Mouse (Mus musculus) hindbrain, embryonic 13.5 days (tissue): ENCODE measurements around the gene Dpp6. TPM values are rescaled to one million over a fixed set of nuclear protein-coding genes. Genes with fewer than 3 reads are reported as not detected.

Experiments
- ATAC-seq: fragments of 200-750 bp; cut with Nextera tagmentation; 2 replicates; pipeline ENCODE4 v1.8.0; 2017; ENCODE audit warnings: moderate TSS enrichment; ENCODE audit not compliant: low FRiP score
- H3K27ac ChIP-seq: fragments of 300-500 bp; sonication (generic); 2 replicates; pipeline ENCODE4 v1.5.1; 2015; ENCODE audit warnings: inconsistent platforms, mild to moderate bottlenecking, moderate library complexity
- H3K27me3 ChIP-seq: fragments of 300-500 bp; sonication (generic); 2 replicates; pipeline ENCODE4 v1.6.1; 2015; ENCODE audit warnings: mild to moderate bottlenecking, inconsistent platforms
- H3K36me3 ChIP-seq: fragments of 300-500 bp; sonication (generic); 2 replicates; pipeline ENCODE4 v1.6.1; 2015; ENCODE audit warnings: mild to moderate bottlenecking, inconsistent platforms
- H3K4me1 ChIP-seq: fragments of 300-500 bp; sonication (generic); replicated peaks from 2 replicates; pipeline ENCODE4 v1.6.1; 2015; ENCODE audit warnings: inconsistent platforms
- H3K4me2 ChIP-seq: fragments of 300-500 bp; sonication (generic); 2 replicates; pipeline ENCODE4 v1.6.1; 2015; ENCODE audit warnings: inconsistent platforms, mild to moderate bottlenecking, moderate library complexity
- H3K4me3 ChIP-seq: fragments of 300-500 bp; sonication (generic); 2 replicates; pipeline ENCODE4 v1.5.1; 2015; ENCODE audit warnings: mild to moderate bottlenecking, inconsistent platforms
- H3K9ac ChIP-seq: fragments of 300-500 bp; sonication (generic); 2 replicates; pipeline ENCODE4 v1.6.1; 2015; ENCODE audit warnings: mild to moderate bottlenecking, inconsistent platforms
- H3K9me3 ChIP-seq: fragments of 300-500 bp; sonication (generic); 2 replicates; pipeline ENCODE4 v1.6.1; 2016; ENCODE audit warnings: inconsistent platforms
- WGBS: fragments of 180-500 bp; shearing (Covaris S2); methylation state at CpG from one replicate; pipeline ENCODE4 v1.1.7; 2015; 5-methylcytosine and 5-hydroxymethylcytosine counted together
- polyA plus RNA-seq: library from polyadenylated mRNA; unstranded; fragments of >200 nt; fragmentation: Nextera tagmentation; extraction: Ambion mirVana; gene quantifications from 2 replicates; pipeline ENCODE4 v1.2.1, GENCODE M21; 2015

Gene Dpp6
- polyA plus RNA-seq, 1 experiment from 2014 or later = 55.2 TPM

- no peak for ATAC-seq
- Histone ChIP-seq H3K4me2 (no peak overlapping the region), H3K4me1 (no peaks in the 10 kb centered on the region), H3K9me3 (no peaks in the 10 kb centered on the region), H3K4me3 (no peak overlapping the region), H3K36me3 (no peaks in the 10 kb centered on the region), H3K27ac (no peak overlapping the region), H3K9ac (no peak overlapping the region), H3K27me3 (no peaks in the 10 kb centered on the region)
- WGBS = 76% methylated on average over 5 of the region's 5 CpGs
These were observed 220.8 kb downstream of the Dpp6 start for GRCm38 (mm10) chr5:27037796-27038195.

GRCm38 (mm10) chr5:27048167-27048566 is 231.2 kb downstream of the Dpp6 start:
- Histone ChIP-seq H3K4me1 (peaks cover 22% of the 10 kb centered on the region), H3K36me3 (no peaks in the 10 kb centered on the region), H3K27ac (no peak overlapping the region), H3K9me3 (no peaks in the 10 kb centered on the region), H3K4me3 (no peak overlapping the region), H3K9ac (no peak overlapping the region), H3K27me3 (peaks cover 9% of the 10 kb centered on the region; the same call in 1 of the 2 replicates), H3K4me2 (no peak overlapping the region)
- ATAC-seq = peak; percentile 67
- WGBS = 22% methylated on average over 7 of the region's 7 CpGs

- peak; percentile 36 for ATAC-seq
- H3K4me3 ChIP-seq = peak overlapping the region; percentile 61
- H3K27ac ChIP-seq = peak overlapping the region; percentile 81; the same call in 1 of the 2 replicates
- peaks cover 22% of the 10 kb centered on the region for H3K4me1 ChIP-seq
- 8% methylated on average over 9 of the region's 9 CpGs for WGBS
- no peaks in the 10 kb centered on the region for H3K9me3 ChIP-seq
- H3K9ac ChIP-seq = peak overlapping the region; percentile 91
- H3K4me2 ChIP-seq = peak overlapping the region; percentile 91
- peaks cover 9% of the 10 kb centered on the region; the same call in 1 of the 2 replicates for H3K27me3 ChIP-seq
- no peaks in the 10 kb centered on the region for H3K36me3 ChIP-seq
These were observed 231.9 kb downstream of the Dpp6 start for GRCm38 (mm10) chr5:27048926-27049325.

GRCm38 (mm10) chr5:27049341-27050091 is 232.5 kb downstream of the Dpp6 start:
- H3K27me3 ChIP-seq = peaks cover 9% of the 10 kb centered on the region; the same call in 1 of the 2 replicates
- WGBS = 1% methylated on average over 54 of the region's 55 CpGs
- H3K9me3 ChIP-seq = no peaks in the 10 kb centered on the region
- no peaks in the 10 kb centered on the region for H3K36me3 ChIP-seq
- H3K4me2 ChIP-seq = peak overlapping the region; percentile 91
- H3K27ac ChIP-seq = peak overlapping the region; percentile 81
- peak overlapping the region; percentile 91 for H3K9ac ChIP-seq
- peaks cover 22% of the 10 kb centered on the region for H3K4me1 ChIP-seq
- H3K4me3 ChIP-seq = peak overlapping the region; percentile 61
- ATAC-seq = peak; percentile 71

DNA sequence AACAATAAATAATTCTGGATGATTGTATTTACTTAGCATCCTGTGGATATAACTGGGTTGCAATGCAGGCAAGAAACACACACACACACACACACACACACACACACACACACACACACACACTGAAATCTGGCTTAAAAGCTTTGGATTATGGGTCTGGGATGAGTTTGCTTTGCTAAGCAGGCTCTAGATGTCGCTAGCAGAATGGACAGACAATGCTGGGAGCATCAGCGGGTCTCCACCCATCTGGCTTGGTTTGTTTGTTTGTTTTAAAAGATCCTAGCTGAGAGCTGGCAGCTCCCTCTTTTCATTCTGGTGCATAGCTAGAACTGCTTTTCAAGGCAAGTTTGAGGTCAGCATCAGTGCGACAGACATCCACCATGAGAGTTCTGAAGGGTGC is 234.2 kb downstream of the Dpp6 start:
- H3K9me3 ChIP-seq = no peaks in the 10 kb centered on the region
- no peak overlapping the region for H3K9ac ChIP-seq
- H3K4me1 ChIP-seq = peaks cover 22% of the 10 kb centered on the region
- H3K27ac ChIP-seq = no peak overlapping the region
- H3K27me3 ChIP-seq = peaks cover 9% of the 10 kb centered on the region; the same call in 1 of the 2 replicates
- no peaks in the 10 kb centered on the region for H3K36me3 ChIP-seq
- H3K4me3 ChIP-seq = no peak overlapping the region
- peak overlapping the region; percentile 20; the same call in 1 of the 2 replicates for H3K4me2 ChIP-seq
- 34% methylated on average over 3 of the region's 3 CpGs for WGBS
- no peak for ATAC-seq

- H3K27me3 ChIP-seq = peaks cover 9% of the 10 kb centered on the region; the same call in 1 of the 2 replicates
- H3K9ac ChIP-seq = no peak overlapping the region
- ATAC-seq = no peak
- H3K9me3 ChIP-seq = no peaks in the 10 kb centered on the region
- peaks cover 22% of the 10 kb centered on the region for H3K4me1 ChIP-seq
- WGBS = 20% methylated on average over 1 of the region's 2 CpGs
- H3K27ac ChIP-seq = no peak overlapping the region
- no peaks in the 10 kb centered on the region for H3K36me3 ChIP-seq
- no peak overlapping the region for H3K4me3 ChIP-seq
- no peak overlapping the region for H3K4me2 ChIP-seq
These were observed 235.4 kb downstream of the Dpp6 start for GRCm38 (mm10) chr5:27052441-27052840.

DNA sequence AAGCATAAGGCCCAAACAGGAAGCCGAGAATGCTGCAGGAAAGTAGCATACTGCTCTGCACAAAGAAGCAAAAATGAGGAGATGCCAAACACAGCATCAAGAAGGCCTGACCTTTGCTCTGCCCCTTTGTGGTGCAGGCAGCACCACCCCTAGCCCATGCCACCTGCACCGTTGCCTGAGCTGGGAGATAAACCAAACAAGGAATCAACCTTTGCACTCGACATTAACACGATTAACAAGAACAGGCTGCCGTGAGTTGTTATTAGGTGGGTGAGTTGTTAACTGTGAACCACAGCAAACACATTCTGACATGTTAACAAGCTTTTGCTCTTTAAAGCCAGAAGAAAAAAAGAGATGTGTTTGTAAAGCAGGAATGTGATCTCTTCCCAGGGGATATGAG is 239.4 kb downstream of the Dpp6 start:
- Histone ChIP-seq H3K4me1 (peaks cover 12% of the 10 kb centered on the region), H3K4me3 (no peak overlapping the region), H3K4me2 (no peak overlapping the region), H3K9ac (no peak overlapping the region), H3K27me3 (0 out of 2 replicates have a peak, but pooled peaks cover under 1% of the 10 kb centered on the region), H3K36me3 (no peaks in the 10 kb centered on the region), H3K27ac (no peak overlapping the region), H3K9me3 (no peaks in the 10 kb centered on the region)
- ATAC-seq = no peak
- 64% methylated on average over 5 of the region's 5 CpGs for WGBS

GRCm38 (mm10) chr5:27060114-27060513 is 243.1 kb downstream of the Dpp6 start:
- ATAC-seq = no peak
- H3K27ac ChIP-seq = no peak overlapping the region; the same call in 1 of the 2 replicates
- H3K4me1 ChIP-seq = peaks cover 12% of the 10 kb centered on the region
- H3K9me3 ChIP-seq = no peaks in the 10 kb centered on the region
- H3K4me2 ChIP-seq = no peak overlapping the region
- no peaks in the 10 kb centered on the region for H3K36me3 ChIP-seq
- no peak overlapping the region for H3K4me3 ChIP-seq
- H3K27me3 ChIP-seq = no peaks in the 10 kb centered on the region
- WGBS = 62% methylated on average over 4 of the region's 4 CpGs
- no peak overlapping the region for H3K9ac ChIP-seq

DNA sequence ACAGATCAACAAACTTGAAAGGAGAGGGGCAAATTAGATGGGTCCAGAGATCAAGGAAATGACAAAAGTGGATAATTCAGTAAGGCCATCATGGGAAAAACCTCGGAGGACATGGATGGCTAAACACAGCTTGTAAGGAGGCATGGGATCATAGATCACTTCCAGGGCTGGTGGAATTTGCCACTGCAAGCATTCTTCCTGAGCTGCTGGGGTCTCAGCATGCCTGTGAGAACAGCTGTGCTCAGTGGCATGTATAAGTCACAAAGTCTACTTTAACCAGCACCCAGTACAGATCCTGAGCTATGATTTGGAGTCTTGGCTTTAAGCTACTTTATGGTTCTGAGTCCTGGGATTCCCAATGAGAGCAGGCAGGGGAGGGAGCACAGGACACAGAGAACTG is 246.9 kb downstream of the Dpp6 start:
- Histone ChIP-seq H3K27me3 (no peaks in the 10 kb centered on the region), H3K9me3 (no peaks in the 10 kb centered on the region), H3K9ac (no peak overlapping the region), H3K4me1 (peaks cover 12% of the 10 kb centered on the region), H3K4me2 (no peak overlapping the region), H3K4me3 (no peak overlapping the region), H3K36me3 (no peaks in the 10 kb centered on the region), H3K27ac (no peak overlapping the region)
- ATAC-seq = no peak
- 81% methylated on average over 1 of the region's 1 CpGs for WGBS

GRCm38 (mm10) chr5:27066837-27067236 is 249.8 kb downstream of the Dpp6 start:
- ATAC-seq = no peak
- Histone ChIP-seq H3K9me3 (no peaks in the 10 kb centered on the region), H3K4me2 (no peak overlapping the region), H3K4me1 (no peaks in the 10 kb centered on the region), H3K27me3 (no peaks in the 10 kb centered on the region), H3K4me3 (no peak overlapping the region), H3K36me3 (no peaks in the 10 kb centered on the region), H3K9ac (no peak overlapping the region), H3K27ac (no peak overlapping the region)
- WGBS = 72% methylated on average over 4 of the region's 4 CpGs

DNA sequence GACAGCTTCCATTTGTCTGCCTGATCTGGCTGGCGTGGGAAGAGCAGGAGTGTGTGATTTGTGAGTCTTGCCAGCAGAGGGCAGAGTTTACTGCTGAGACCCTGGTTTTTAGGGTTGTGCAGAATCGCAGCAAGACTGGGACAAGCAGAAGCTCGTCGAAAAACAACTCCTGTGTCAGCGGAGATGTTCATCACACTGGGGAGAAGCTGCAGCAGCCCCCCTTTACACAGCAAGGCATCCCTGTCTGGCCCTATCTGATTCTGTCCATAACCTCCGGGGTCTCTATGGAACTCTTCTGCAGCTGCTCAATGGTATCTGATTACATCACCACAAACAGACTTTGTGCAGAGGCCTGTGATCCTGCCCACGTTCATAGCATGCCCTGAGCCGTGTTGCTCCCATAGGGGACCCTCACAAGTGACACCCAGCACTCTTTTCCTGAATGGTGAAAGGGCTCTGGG is 258.2 kb downstream of the Dpp6 start:
- Histone ChIP-seq H3K9ac (no peak overlapping the region), H3K27me3 (no peaks in the 10 kb centered on the region), H3K4me1 (peaks cover 7% of the 10 kb centered on the region), H3K27ac (no peak overlapping the region), H3K4me2 (no peak overlapping the region), H3K4me3 (no peak overlapping the region), H3K9me3 (no peaks in the 10 kb centered on the region), H3K36me3 (no peaks in the 10 kb centered on the region)
- WGBS = 19% methylated on average over 8 of the region's 8 CpGs
- peak; percentile 75 for ATAC-seq

GRCm38 (mm10) chr5:27076046-27076445 is 259.0 kb downstream of the Dpp6 start:
- Histone ChIP-seq H3K4me3 (no peak overlapping the region), H3K36me3 (no peaks in the 10 kb centered on the region), H3K27ac (no peak overlapping the region), H3K9ac (no peak overlapping the region), H3K27me3 (no peaks in the 10 kb centered on the region), H3K4me2 (no peak overlapping the region), H3K9me3 (no peaks in the 10 kb centered on the region), H3K4me1 (peaks cover 7% of the 10 kb centered on the region)
- WGBS = 32% methylated on average over 1 of the region's 1 CpGs
- no peak for ATAC-seq

DNA sequence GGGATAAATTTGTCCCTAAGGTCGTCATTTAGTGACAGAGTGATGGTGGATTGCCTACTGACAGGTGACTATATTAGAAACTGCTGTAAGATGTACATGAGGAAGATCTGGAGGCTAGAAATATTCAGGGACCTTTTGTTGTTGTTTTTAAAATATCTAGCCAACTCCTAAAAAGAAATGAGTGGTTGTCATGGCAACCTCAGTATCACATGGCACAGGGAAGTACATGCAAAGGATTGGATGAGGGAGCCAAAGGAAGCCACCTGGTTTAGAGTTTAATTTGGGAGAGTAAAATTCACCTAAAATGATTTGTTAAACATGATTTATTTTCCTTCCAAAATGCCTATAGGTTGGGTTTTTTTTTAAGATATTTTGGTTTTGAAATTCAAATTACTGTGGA is 260.8 kb downstream of the Dpp6 start:
- Histone ChIP-seq H3K27ac (no peak overlapping the region), H3K9me3 (no peaks in the 10 kb centered on the region), H3K4me3 (no peak overlapping the region), H3K9ac (no peak overlapping the region), H3K4me1 (peaks cover 13% of the 10 kb centered on the region), H3K27me3 (no peaks in the 10 kb centered on the region), H3K36me3 (no peaks in the 10 kb centered on the region), H3K4me2 (no peak overlapping the region)
- 63% methylated on average over 1 of the region's 1 CpGs for WGBS
- ATAC-seq = no peak
